Comparison of ENCODE assay signal across 16 mouse cellular contexts in genomic region chr2:93291186-93291926, GRCm38 (mm10). TPM values are rescaled to one million over a fixed set of nuclear protein-coding genes. Genes with fewer than 3 reads are reported as not detected.
DNase-seq lines count a peak whose midpoint lies in the region; ATAC-seq and TF ChIP-seq lines count a peak whose summit lies in the region.
"Had no signal": no experiment of that assay in that cellular context is flagged by ENCODE, and none has a peak within 500 bp of the region (broad histone marks: within the 10 kb centered on the region; RNA-seq: fewer than 3 reads in every experiment).

No protein-coding gene starts in this region.

- 70% methylated on average over 13 of the region's 13 CpGs for WGBS in heart, embryonic 12.5 days
- 82% methylated on average over 13 of the region's 13 CpGs for WGBS in heart, adult 2 months
- WGBS in forebrain, embryonic 13.5 days = 26% methylated on average over 13 of the region's 13 CpGs
- 33% methylated on average over 13 of the region's 13 CpGs for WGBS in midbrain, embryonic 12.5 days

- no peak for TF ChIP-seq EP300 in heart, adult 2 months (IDR thresholded peaks at IDR 0.05; ENCODE audit: insufficient read depth, low read depth, low read length)

- no peak for TF ChIP-seq CTCF in heart, adult 2 months (IDR thresholded peaks at IDR 0.05)

- no peak overlapping the region for H3K4me3 ChIP-seq in heart, embryonic 12.5 days
- no peak overlapping the region for H3K4me3 ChIP-seq in heart, adult 2 months
- no peak overlapping the region for H3K4me3 ChIP-seq in forebrain, embryonic 13.5 days
- no peak overlapping the region for H3K4me3 ChIP-seq in midbrain, embryonic 12.5 days
- H3K4me3 ChIP-seq: left cerebral cortex, adult 2 months had no signal

- DNase-seq in heart, adult 2 months = no peak
- peak; percentile 10 for DNase-seq in ZHBTc4 (ENCODE audit: low read depth, low spot score)
- DNase-seq in thymus, postnatal 36 days = no peak
- DNase-seq in left cerebral cortex, adult 8-10 months (ENCODE audit: low spot score in 2 of 2) = no peak
- DNase-seq in gastrocnemius, adult 18-20 months (ENCODE audit: low spot score) = no peak
- DNase-seq: adrenal gland, postnatal 36 days; cerebellum, adult 18-20 months; heart, postnatal 36 days; kidney, postnatal 4 days; lung, adult 18-20 months; spleen, adult 18-20 months; thymus, adult 18-20 months had no signal

- H3K9ac ChIP-seq in heart, embryonic 12.5 days = no peak overlapping the region
- no peak overlapping the region for H3K9ac ChIP-seq in heart, adult 2 months (ENCODE audit: low read depth, low read length)
- peak overlapping the region; percentile 3; the same call in 1 of the 2 replicates for H3K9ac ChIP-seq in forebrain, embryonic 13.5 days
- H3K9ac ChIP-seq in midbrain, embryonic 12.5 days (replicated peaks) = no peak overlapping the region; the same call in 1 of the 2 replicates

- peaks cover 21% of the 10 kb centered on the region for H3K36me3 ChIP-seq in heart, embryonic 12.5 days
- H3K36me3 ChIP-seq in heart, adult 2 months (ENCODE audit: control insufficient read depth, insufficient read depth, low read length) = no peaks in the 10 kb centered on the region
- peaks cover 16% of the 10 kb centered on the region for H3K36me3 ChIP-seq in forebrain, embryonic 13.5 days (ENCODE audit: poor library complexity, severe bottlenecking)
- peaks cover 11% of the 10 kb centered on the region for H3K36me3 ChIP-seq in midbrain, embryonic 12.5 days

- no peak overlapping the region for H3K4me2 ChIP-seq in heart, embryonic 12.5 days
- 0 out of 2 replicates have a peak overlapping the region, but pooled peaks have one; percentile 1 for H3K4me2 ChIP-seq in forebrain, embryonic 13.5 days
- H3K4me2 ChIP-seq in midbrain, embryonic 12.5 days (replicated peaks) = no peak overlapping the region

- H3K27ac ChIP-seq in heart, embryonic 12.5 days (ENCODE audit: poor library complexity, severe bottlenecking) = peak overlapping the region; percentile 60; the same call in 1 of the 2 replicates
- H3K27ac ChIP-seq in heart, adult 2 months = no peak overlapping the region
- H3K27ac ChIP-seq in forebrain, embryonic 13.5 days = peak overlapping the region; percentile 31
- H3K27ac ChIP-seq in midbrain, embryonic 12.5 days (replicated peaks) = peak overlapping the region; percentile 79
- H3K27ac ChIP-seq: left cerebral cortex, adult 2 months had no signal

- ATAC-seq in heart, embryonic 12.5 days (ENCODE audit: insufficient number of reproducible peaks, low FRiP score) = no peak
- ATAC-seq in forebrain, embryonic 13.5 days = no peak; the same call in 1 of the 2 replicates
- ATAC-seq in midbrain, embryonic 12.5 days (ENCODE audit: low FRiP score, low read depth) = 0 out of 2 replicates have a peak, but pooled peaks have one; percentile 21

- intact Hi-C loops in heart, adult 2 months (cut with DNase I) = no loop called here

- TF ChIP-seq POLR2A in heart, adult 2 months (IDR thresholded peaks at IDR 0.05; ENCODE audit: insufficient read depth, low read depth, low read length) = no peak

- peaks cover 5% of the 10 kb centered on the region; the same call in 1 of the 2 replicates for H3K9me3 ChIP-seq in heart, embryonic 12.5 days (replicated peaks)
- H3K9me3 ChIP-seq in forebrain, embryonic 13.5 days (replicated peaks) = peaks cover 3% of the 10 kb centered on the region; the same call in 1 of the 2 replicates
- H3K9me3 ChIP-seq in midbrain, embryonic 12.5 days = peaks cover 10% of the 10 kb centered on the region; the same call in 1 of the 2 replicates

- peaks cover 57% of the 10 kb centered on the region for H3K4me1 ChIP-seq in heart, embryonic 12.5 days (replicated peaks)
- peaks cover 7% of the 10 kb centered on the region for H3K4me1 ChIP-seq in heart, adult 2 months (ENCODE audit: control insufficient read depth, insufficient read depth, low read length)
- peaks cover 59% of the 10 kb centered on the region for H3K4me1 ChIP-seq in forebrain, embryonic 13.5 days
- H3K4me1 ChIP-seq in midbrain, embryonic 12.5 days = peaks cover 59% of the 10 kb centered on the region

- H3K27me3 ChIP-seq in heart, embryonic 12.5 days (replicated peaks) = no peaks in the 10 kb centered on the region
- no peaks in the 10 kb centered on the region for H3K27me3 ChIP-seq in heart, adult 2 months (ENCODE audit: control insufficient read depth, insufficient read depth, low read length)
- H3K27me3 ChIP-seq in forebrain, embryonic 13.5 days = no peaks in the 10 kb centered on the region
- H3K27me3 ChIP-seq in midbrain, embryonic 12.5 days = no peaks in the 10 kb centered on the region

- no peaks in the 10 kb centered on the region for H3K79me2 ChIP-seq in heart, adult 2 months (replicated peaks; ENCODE audit: control insufficient read depth, insufficient read depth, low read length)

RNA-seq across cellular contexts. Expression of gene Tspan18, which starts 42.9 kb away (rescaled TPM):
- polyA plus RNA-seq in heart, embryonic 12.5 days (2016; fragmentation: Nextera tagmentation; extraction: Ambion mirVana) = 58.5 and 63.8 TPM in 2 replicates
- 10 to 100 TPM in 1 of 2 experiments, 1 to 10 TPM in 1; 9.4 to 16.0 TPM for total RNA-seq in heart, adult 2 months (2021)
- 21.3 and 23.8 TPM in 2 replicates for polyA plus RNA-seq in heart, adult 2 months (2012; rRNA removed)
- 22.2 and 26.5 TPM in 2 replicates for polyA plus RNA-seq in forebrain, embryonic 13.5 days (2015; fragmentation: Nextera tagmentation; extraction: Ambion mirVana)
- 24.6 and 34.1 TPM in 2 replicates for polyA plus RNA-seq in midbrain, embryonic 12.5 days (2016; fragmentation: Nextera tagmentation; extraction: Ambion mirVana)
- 1 to 10 TPM; 2.1 to 4.5 (median 3.6) TPM for total RNA-seq in left cerebral cortex, adult 8-10 months (2022)
- total RNA-seq in gastrocnemius, adult 18-20 months (2021) = 1 to 10 TPM; 1.1 to 1.6 TPM
